12 mouse cellular contexts compared by ENCODE assay signal in genomic region chr3:116832526-116833310, GRCm38 (mm10). TPM values are rescaled to one million over a fixed set of nuclear protein-coding genes. Genes with fewer than 3 reads are reported as not detected.
DNase-seq lines count a peak whose midpoint lies in the region; ATAC-seq lines count a peak whose summit lies in the region.
"Had no signal": no experiment of that assay in that cellular context is flagged by ENCODE, and none has a peak within 500 bp of the region (broad histone marks: within the 10 kb centered on the region; RNA-seq: fewer than 3 reads in every experiment).

No protein-coding gene starts in this region.

- intact Hi-C loops in heart, postnatal 36 days (cut with DNase I), result loop anchor here (1.0 kb wide), 1 partner anchor 24 kb away; the partner anchor contains the start of gene Agl
- intact Hi-C loops in heart, postnatal 10 days (cut with DNase I), result loop anchor here (5.0 to 10.0 kb wide), 2 partner anchors 238 to 325 kb away; partner anchors contain the start of genes Rtca and Sass6

- DNase-seq in heart, adult 18-20 months, result peak; percentile 51 to 64
- DNase-seq in heart, postnatal 36 days, result no peak
- peak; percentile 65 for DNase-seq in brain, adult 2 months (ENCODE audit: low read depth, low spot score)
- peak; percentile 32 to 51 for DNase-seq in heart, adult 9 months (ENCODE audit: low spot score in 2 of 2)
- DNase-seq in heart, postnatal 10 days, result peak; percentile 45 to 46
- DNase-seq in embryo, embryonic 10.5 days (ENCODE audit: low spot score), result no peak
- no peak for DNase-seq in layer of hippocampus, postnatal 25 days (ENCODE audit: extremely low spot score in 1 of 2, low spot score in 1 of 2)
- DNase-seq: cerebellum, adult 11 months; cerebellum, postnatal 25 days; kidney, adult 11 months; kidney, postnatal 4 days had no signal

- no peak for ATAC-seq in megakaryocyte-erythroid progenitor cell, adult 5-6 weeks (replicated peaks; ENCODE audit: low FRiP score, low TSS enrichment, poor library complexity, severe bottlenecking)

RNA-seq across cellular contexts. Expression of gene Agl, which starts 24.8 kb away (rescaled TPM):
- total RNA-seq in heart, adult 18-20 months (2021), result 100 to 1,000 TPM; 189 to 193 TPM
- total RNA-seq in heart, postnatal 36 days (2021), result 100 to 1,000 TPM; 189 to 212 TPM
- 100 to 1,000 TPM; 144 to 148 TPM for total RNA-seq in heart, postnatal 10 days (2021)
- total RNA-seq in megakaryocyte-erythroid progenitor cell, adult 5-6 weeks (2014; fragmentation: Nextera tagmentation), result 11.3 and 13.3 TPM in 2 replicates
- total RNA-seq in megakaryocyte-erythroid progenitor cell, adult 5-6 weeks (2017), result 6.2 and 7.8 TPM in 2 replicates
- total RNA-seq in layer of hippocampus, postnatal 25 days (2021), result 10 to 100 TPM; 26.2 to 29.3 TPM

RNA-seq across cellular contexts. Expression of gene Frrs1, which starts 26.5 kb away (rescaled TPM):
- total RNA-seq in heart, adult 18-20 months (2021), result 1 to 10 TPM; 2.6 to 4.8 TPM
- 1 to 10 TPM; 2.7 to 5.0 TPM for total RNA-seq in heart, postnatal 36 days (2021)
- total RNA-seq in heart, postnatal 10 days (2021), result 1 to 10 TPM; 6.6 to 7.7 TPM
- total RNA-seq in megakaryocyte-erythroid progenitor cell, adult 5-6 weeks (2014; fragmentation: Nextera tagmentation), result 59.9 and 65.4 TPM in 2 replicates
- 29.3 and 37.6 TPM in 2 replicates for total RNA-seq in megakaryocyte-erythroid progenitor cell, adult 5-6 weeks (2017)
- total RNA-seq in layer of hippocampus, postnatal 25 days (2021), result under 1 TPM; 0.84 to 0.89 TPM

Comparison
In these comparisons a context has a peak if more than half of its experiments do, and no peak if none do; other contexts are left out.
1. DNase-seq: peak in heart, adult 18-20 months (2 of 2), brain, adult 2 months (single experiment), heart, adult 9 months (2 of 2) and heart, postnatal 10 days (2 of 2); none in heart, postnatal 36 days (0 of 2), embryo, embryonic 10.5 days (single experiment) and layer of hippocampus, postnatal 25 days (0 of 2).
2. RNA of gene Agl, which starts 24.8 kb away (total RNA-seq): 189 to 212 TPM in heart, postnatal 36 days, 189 to 193 TPM in heart, adult 18-20 months and 144 to 148 TPM in heart, postnatal 10 days; 26.2 to 29.3 TPM in layer of hippocampus, postnatal 25 days and 6.2 to 13.3 TPM in megakaryocyte-erythroid progenitor cell, adult 5-6 weeks; every median in the first group is over 4 times any median in the second.